Mouse (Mus musculus): ENCODE results near the gene Tmem245. TPM values are rescaled to one million over a fixed set of nuclear protein-coding genes. Genes with fewer than 3 reads are reported as not detected.

The Tmem245 gene
- total RNA-seq (2021) = 10 to 100 TPM; 19.7 to 21.1 TPM
- long read RNA-seq, experiment 1, full-length matches to known transcripts = 2 of 8 reads
- long read RNA-seq, experiment 1, partial matches to known transcripts = 1 of 8 reads
- long read RNA-seq, experiment 1, other reads (novel, unspliced or antisense) = 5 of 8 reads
- long read RNA-seq, experiment 2, full-length matches to known transcripts = 7 of 13 reads
- long read RNA-seq, experiment 2, partial matches to known transcripts = 1 of 13 reads
- long read RNA-seq, experiment 2, other reads (novel, unspliced or antisense) = 5 of 13 reads

GRCm38 (mm10) chr4:56946641-56947640 is at the start of gene Tmem245:
TSS of gene Tmem245 (minus strand) at chr4:56947437.
- peak; percentile 96 for DNase-seq (ENCODE audit: low spot score)

DNA sequence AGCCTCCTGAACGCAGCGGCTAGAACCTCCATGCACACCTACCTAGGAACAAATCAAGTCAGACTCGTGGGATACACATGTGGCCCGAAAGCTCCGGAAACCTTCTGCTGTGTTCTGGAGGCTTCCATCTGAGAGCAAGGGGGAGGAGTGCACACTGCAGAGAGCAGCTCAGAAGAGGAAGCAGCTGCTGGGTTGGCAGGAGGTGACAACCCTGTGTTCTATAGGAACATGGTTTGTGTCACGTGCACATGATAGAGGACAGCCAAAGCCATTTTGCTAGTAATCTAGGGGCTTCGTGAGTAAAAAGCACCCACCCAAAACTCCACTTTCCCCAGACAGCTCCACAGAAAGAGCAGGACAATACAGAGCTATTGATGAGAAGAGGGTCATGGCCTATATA is 46.1 kb upstream of the Tmem245 start:
- no peak for DNase-seq (ENCODE audit: low spot score)

DNA sequence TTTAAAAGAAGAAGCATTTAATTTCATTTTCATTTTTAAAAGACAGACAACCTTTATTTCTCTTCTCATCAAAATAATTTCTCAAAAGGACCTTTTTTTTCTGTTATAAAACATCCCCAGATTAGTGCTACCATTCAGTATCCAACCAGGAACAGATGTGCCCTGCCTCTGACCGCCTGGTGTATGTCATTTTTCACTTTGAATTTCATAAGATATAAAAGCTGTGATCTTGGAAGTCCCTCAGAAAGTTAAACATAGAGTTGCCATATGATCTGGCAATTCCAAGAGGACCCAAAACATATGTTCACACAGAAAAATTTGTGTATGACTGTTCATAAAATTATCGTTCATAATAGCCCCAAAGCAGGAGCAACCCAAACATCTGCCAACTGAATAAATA is 44.7 kb upstream of the Tmem245 start:
- no peak for DNase-seq (ENCODE audit: low spot score)

GRCm38 (mm10) chr4:56990215-56990584 is 43.0 kb upstream of the Tmem245 start, which contains the start of gene Frrs1l:
TSS of gene Frrs1l (minus strand) at chr4:56990391.
- DNase-seq (ENCODE audit: low spot score) = no peak

DNA sequence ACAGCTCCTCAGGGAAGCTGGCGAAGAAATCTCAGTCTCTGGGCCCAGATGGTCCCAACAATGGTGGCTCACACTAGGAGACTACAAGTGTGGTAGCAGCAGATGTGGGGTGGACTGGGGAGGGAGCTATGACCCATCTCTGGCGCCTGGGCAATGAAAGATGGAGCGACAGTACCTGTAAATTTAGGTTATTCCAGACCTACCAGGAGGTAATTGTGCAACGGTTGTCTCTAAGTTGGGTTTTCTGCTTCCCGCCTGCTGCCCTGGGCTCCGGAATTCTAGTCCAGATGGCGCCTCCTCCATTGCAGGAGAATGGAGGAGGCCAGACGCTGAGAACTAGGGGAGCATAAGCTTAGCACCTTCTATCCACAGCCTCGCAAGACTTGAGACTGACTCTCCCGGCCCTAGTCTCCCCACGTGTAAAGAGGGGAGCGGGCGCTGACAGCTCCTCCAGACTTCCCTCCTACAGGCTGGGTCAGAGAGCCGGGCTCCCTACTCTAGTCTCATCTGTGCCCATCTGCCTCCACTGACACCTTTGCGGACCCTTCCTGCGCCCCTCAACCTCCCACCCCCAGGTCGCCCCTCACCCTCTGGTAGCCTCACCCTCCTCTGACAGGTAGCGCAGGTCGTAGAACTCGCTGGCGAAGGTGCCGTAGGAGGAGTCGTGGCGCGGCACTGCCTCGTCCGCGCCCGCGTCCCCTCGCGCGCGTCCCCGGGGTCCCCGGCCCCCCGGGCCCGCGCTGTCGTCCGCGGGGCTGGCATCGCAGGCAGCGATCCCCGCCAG is 42.4 kb upstream of the Tmem245 start:
- DNase-seq (ENCODE audit: low spot score) = no peak

GRCm38 (mm10) chr4:56965586-56966179 is 18.4 kb upstream of the Tmem245 start:
- DNase-seq (ENCODE audit: low spot score) = no peak

DNA sequence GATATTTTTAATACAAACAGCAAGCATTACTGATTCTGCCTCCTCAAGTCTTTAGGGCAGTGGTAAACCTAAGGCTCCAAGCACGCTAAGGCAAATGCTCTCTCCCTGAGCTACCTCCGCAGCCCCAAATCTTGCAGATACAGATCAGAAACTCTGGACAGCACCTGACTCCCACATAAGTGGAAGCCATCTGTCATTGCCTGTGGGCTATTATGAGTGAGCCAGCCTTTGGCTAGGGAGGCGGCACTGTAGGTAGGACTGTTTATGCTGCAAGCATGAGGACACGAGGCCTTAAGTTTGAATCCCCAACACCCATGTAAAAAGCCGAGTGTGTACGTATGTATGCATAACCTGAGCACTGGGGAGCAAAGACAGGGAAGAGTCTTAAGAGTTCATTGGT is 16.4 kb upstream of the Tmem245 start:
- DNase-seq (ENCODE audit: low spot score) = no peak

- DNase-seq (ENCODE audit: low spot score) = no peak
These were observed 14.2 kb upstream of the Tmem245 start for GRCm38 (mm10) chr4:56961320-56961925.

GRCm38 (mm10) chr4:56957518-56957917 is 10.3 kb upstream of the Tmem245 start:
- DNase-seq (ENCODE audit: low spot score) = no peak

DNA sequence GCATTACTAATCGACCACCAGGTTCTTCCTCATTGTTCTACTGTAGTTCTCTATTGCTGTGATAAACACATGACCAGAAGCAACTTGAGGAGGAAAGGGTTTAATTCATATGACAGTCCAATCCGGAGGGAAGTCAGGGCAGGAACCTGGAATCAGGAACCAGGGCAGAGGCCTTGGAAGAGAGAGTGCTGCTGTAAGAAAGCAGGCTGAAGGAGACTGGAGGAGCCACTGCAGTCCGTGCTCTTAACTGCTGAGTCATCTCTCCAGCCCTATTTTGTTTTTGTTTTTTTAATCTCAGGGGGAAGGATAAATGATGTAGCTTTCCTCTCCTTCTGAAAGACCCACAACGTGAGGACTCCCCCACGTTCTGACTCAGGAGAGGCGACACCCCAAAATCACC is 6.0 kb upstream of the Tmem245 start:
- DNase-seq (ENCODE audit: low spot score) = no peak

- DNase-seq (ENCODE audit: low spot score) = no peak
These were observed 4.5 kb upstream of the Tmem245 start for GRCm38 (mm10) chr4:56951701-56952100.

DNA sequence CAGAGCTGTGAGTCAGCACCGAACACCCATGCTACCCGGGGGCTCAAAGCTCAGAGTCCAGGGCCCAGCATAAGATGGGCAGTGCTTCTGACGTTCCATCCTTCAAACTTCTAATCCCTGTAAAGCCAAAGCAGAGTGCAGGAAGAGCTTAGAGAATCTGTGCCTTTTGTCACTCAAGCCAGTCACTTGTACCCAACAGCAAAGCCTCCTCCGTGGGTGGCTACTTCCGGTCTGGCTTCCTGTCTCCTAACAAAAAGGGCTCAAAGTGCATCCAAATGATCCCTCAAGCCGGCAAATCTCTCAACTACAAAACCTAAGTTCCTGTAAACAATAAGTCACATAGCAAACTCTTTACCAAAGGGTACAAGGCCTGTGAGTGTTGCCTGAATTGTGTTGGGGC is 2.3 kb upstream of the Tmem245 start:
- no peak for DNase-seq (ENCODE audit: low spot score)

DNA sequence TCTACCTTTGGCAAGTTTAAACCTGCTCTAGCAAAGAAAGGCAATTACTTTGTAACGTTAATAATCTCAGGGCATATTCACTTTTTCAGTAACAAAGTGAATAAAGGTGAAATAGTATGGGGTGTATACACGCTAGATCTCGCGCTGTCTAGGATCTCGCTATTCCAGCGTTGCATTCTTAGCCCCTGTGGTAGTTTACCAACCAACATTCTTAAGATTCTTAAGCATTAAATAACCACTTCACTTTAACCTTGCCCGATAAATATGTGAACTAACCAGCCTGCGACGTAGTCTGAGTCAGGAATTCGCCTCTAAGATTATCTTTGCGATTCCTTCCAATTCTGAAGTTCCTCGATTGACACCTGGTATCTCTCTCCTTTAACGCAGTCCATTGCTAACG is 1.1 kb downstream of the Tmem245 start:
- DNase-seq (ENCODE audit: low spot score) = no peak

- DNase-seq (ENCODE audit: low spot score) = peak; percentile 74
These were observed 3.0 kb downstream of the Tmem245 start for GRCm38 (mm10) chr4:56944286-56944685.

GRCm38 (mm10) chr4:56943258-56943657 is 4.0 kb downstream of the Tmem245 start:
- DNase-seq (ENCODE audit: low spot score) = no peak

DNA sequence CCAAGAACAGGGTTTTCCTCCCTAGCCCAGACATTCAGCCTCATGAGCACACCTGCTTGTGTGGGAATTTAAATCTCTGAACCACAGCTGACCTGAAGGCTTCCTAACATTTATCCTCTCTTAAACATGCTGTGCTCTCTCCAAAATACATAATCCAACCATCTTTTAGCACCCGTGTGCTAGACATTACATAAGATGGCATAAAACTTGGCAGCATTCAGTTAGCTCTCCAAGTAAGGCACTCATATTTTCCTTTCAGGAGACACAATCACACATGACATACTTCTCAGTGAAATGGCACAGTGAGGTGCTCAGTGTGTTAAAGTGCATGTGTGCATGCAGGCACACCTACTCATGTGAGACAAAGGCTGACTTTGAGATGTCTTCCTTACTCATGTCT is 4.7 kb downstream of the Tmem245 start:
- DNase-seq (ENCODE audit: low spot score) = no peak

DNA sequence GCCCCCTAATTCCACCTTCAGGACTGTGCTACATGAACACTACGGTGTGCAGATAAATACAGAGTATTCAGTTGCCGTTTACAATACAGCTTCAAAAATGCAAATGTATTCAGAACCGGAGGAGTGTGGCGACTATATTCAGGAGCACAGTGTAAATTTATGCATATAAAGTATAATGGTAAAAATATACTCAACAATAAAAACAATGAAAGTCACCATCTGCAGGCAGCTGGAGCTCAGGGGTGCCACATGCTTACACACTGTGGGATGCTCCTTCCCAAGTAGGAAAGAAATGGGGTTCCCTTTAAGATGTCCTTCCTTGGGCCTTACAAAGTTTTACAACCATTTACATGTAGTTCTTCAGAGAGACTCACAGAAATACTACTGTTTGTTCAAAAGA is 5.8 kb downstream of the Tmem245 start:
- no peak for DNase-seq (ENCODE audit: low spot score)

GRCm38 (mm10) chr4:56937136-56937535 is 10.1 kb downstream of the Tmem245 start:
- no peak for DNase-seq (ENCODE audit: low spot score)

DNA sequence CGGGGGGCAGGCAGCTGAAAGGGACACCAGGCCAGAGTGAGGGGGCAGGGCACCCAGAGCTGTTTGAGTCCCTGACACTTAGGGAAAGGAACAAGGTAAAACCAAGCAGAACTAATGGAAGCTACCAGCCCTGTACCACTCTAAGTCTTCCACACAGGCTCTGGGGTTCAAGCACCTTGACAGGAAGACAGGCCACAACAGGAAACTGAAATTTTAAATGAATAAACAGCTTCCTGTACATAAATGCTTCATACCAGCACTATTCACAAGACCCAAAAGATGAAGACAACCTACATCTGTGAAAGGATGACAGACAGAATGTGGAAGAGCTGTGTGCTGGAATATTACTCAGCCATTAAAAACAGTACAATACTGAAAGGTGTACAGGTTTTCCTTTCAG is 11.9 kb downstream of the Tmem245 start:
- no peak for DNase-seq (ENCODE audit: low spot score)

DNA sequence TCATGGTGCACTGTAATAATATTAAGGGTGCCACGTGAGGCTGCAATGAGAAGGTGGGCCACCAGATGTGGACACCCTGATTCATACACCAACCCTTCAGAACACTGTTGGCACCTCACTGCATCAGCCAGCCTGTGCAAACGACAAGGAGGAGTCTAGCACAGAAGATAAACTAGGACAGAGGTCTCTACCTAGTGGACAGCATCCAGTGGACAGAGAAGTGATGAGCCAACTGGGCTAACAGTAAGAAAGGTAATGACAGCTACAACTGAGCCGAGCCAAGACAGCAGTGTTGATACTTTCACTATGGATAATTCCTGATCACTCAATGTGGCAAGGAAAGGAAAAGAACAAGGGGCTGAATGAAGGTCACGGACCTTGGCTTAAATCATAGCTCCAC is 14.1 kb downstream of the Tmem245 start:
- no peak for DNase-seq (ENCODE audit: low spot score)

- no peak for DNase-seq (ENCODE audit: low spot score)
These were observed 15.1 kb downstream of the Tmem245 start for GRCm38 (mm10) chr4:56932096-56932495.
